Mouse (Mus musculus) lung, embryonic 14.5 days (tissue): ENCODE data around the gene Terf2. TPM values are rescaled to one million over a fixed set of nuclear protein-coding genes. Genes with fewer than 3 reads are reported as not detected.
A peak's percentile ranks its signal among the peaks of the same experiment; 100 is the strongest.

ENCODE experiments used
- ATAC-seq: fragments of 200-750 bp; cut with Nextera tagmentation; 2 replicates; pipeline ENCODE4 v1.8.0; 2017; ENCODE audit warnings: mild to moderate bottlenecking, moderate TSS enrichment, moderate library complexity; ENCODE audit not compliant: insufficient read depth
- DNase-seq: peaks from one replicate; pipeline ENCODE4 v3.0.0-alpha.2; 2015
- H3K27ac ChIP-seq: fragments of 300-500 bp; sonication (generic); 2 replicates; pipeline ENCODE4 v1.5.1; 2014; ENCODE audit warnings: low read depth, mild to moderate bottlenecking, moderate library complexity
- H3K27me3 ChIP-seq: fragments of 300-500 bp; sonication (generic); 2 replicates; pipeline ENCODE4 v1.6.1; 2014; ENCODE audit warnings: low read length, control low read depth; ENCODE audit not compliant: insufficient read depth
- H3K36me3 ChIP-seq: fragments of 300-500 bp; sonication (generic); 2 replicates; pipeline ENCODE4 v1.6.1; 2014; ENCODE audit warnings: control low read depth; ENCODE audit not compliant: insufficient read depth
- H3K4me1 ChIP-seq: fragments of 300-500 bp; sonication (generic); 2 replicates; pipeline ENCODE4 v1.6.1; 2014; ENCODE audit warnings: antibody characterized with exemption, control low read depth; ENCODE audit not compliant: insufficient read depth
- H3K4me2 ChIP-seq: fragments of 300-500 bp; sonication (generic); 2 replicates; pipeline ENCODE4 v1.6.1; 2014; ENCODE audit warnings: mild to moderate bottlenecking
- H3K4me3 ChIP-seq: fragments of 300-500 bp; sonication (generic); 2 replicates; pipeline ENCODE4 v1.5.1; 2014; ENCODE audit warnings: low read depth, low read length
- H3K9ac ChIP-seq: fragments of 300-500 bp; sonication (generic); 2 replicates; pipeline ENCODE4 v1.6.1; 2014
- H3K9me3 ChIP-seq: fragments of 300-500 bp; sonication (generic); 2 replicates; pipeline ENCODE4 v1.6.1; 2016; ENCODE audit warnings: low read depth, low read length, control low read depth
- CTCF ChIP-seq: IDR thresholded peaks from 2 replicates; pipeline ENCODE4 v1.5.1; 2016; ENCODE audit warnings: antibody characterized with exemption, low read depth
- WGBS: fragments of 180-500 bp; shearing (Covaris S2); extraction: QIAGEN DNeasy Blood & Tissue Kit; methylation state at CpG from one replicate; pipeline ENCODE4 v1.1.7; 2014; 5-methylcytosine and 5-hydroxymethylcytosine counted together
- polyA plus RNA-seq: library from polyadenylated mRNA; unstranded; fragments of >200 nt; fragmentation: Nextera tagmentation; extraction: Ambion mirVana; gene quantifications from 2 replicates; pipeline ENCODE4 v1.2.1, GENCODE M21; 2014

Terf2 gene
- polyA plus RNA-seq, 1 experiment from 2014 or later: 14.7 TPM

GRCm38 (mm10) chr8:107076239-107076888 is 20.0 kb downstream of the Terf2 start:
- H3K9me3 ChIP-seq: no peaks in the 10 kb centered on the region
- no peak overlapping the region for H3K27ac ChIP-seq
- H3K9ac ChIP-seq: no peak overlapping the region
- no peaks in the 10 kb centered on the region for H3K27me3 ChIP-seq
- TF ChIP-seq CTCF: no peak
- ATAC-seq (no peak), DNase-seq (no peak)
- peaks cover 79% of the 10 kb centered on the region for H3K36me3 ChIP-seq
- no peak overlapping the region for H3K4me2 ChIP-seq
- no peaks in the 10 kb centered on the region for H3K4me1 ChIP-seq
- H3K4me3 ChIP-seq: no peak overlapping the region
- WGBS: 90% methylated on average over 7 of the region's 7 CpGs

GRCm38 (mm10) chr8:107074128-107074527 is 22.2 kb downstream of the Terf2 start:
- no peaks in the 10 kb centered on the region for H3K27me3 ChIP-seq
- no peaks in the 10 kb centered on the region for H3K4me1 ChIP-seq
- H3K9ac ChIP-seq: no peak overlapping the region
- no peak overlapping the region for H3K27ac ChIP-seq
- no peak overlapping the region for H3K4me2 ChIP-seq
- no peak for ATAC-seq
- no peak for TF ChIP-seq CTCF
- 82% methylated on average over 1 of the region's 1 CpGs for WGBS
- H3K4me3 ChIP-seq: no peak overlapping the region
- no peaks in the 10 kb centered on the region for H3K9me3 ChIP-seq
- peaks cover 76% of the 10 kb centered on the region for H3K36me3 ChIP-seq
- DNase-seq: no peak

- H3K27ac ChIP-seq: no peak overlapping the region
- no peak overlapping the region for H3K9ac ChIP-seq
- no peak overlapping the region for H3K4me2 ChIP-seq
- WGBS: 74% methylated on average over 4 of the region's 4 CpGs
- ATAC-seq (no peak), DNase-seq (no peak)
- no peaks in the 10 kb centered on the region for H3K27me3 ChIP-seq
- H3K4me3 ChIP-seq: no peak overlapping the region
- TF ChIP-seq CTCF: no peak
- no peaks in the 10 kb centered on the region for H3K9me3 ChIP-seq
- H3K4me1 ChIP-seq: no peaks in the 10 kb centered on the region
- peaks cover 73% of the 10 kb centered on the region for H3K36me3 ChIP-seq
Observed at GRCm38 (mm10) chr8:107073706-107074105, 22.6 kb downstream of the Terf2 start.

GRCm38 (mm10) chr8:107065511-107066496 is 30.5 kb downstream of the Terf2 start, which contains the start of gene Tmed6:
TSS of gene Tmed6 (minus strand) at chr8:107065644.
- no peaks in the 10 kb centered on the region for H3K4me1 ChIP-seq

GRCm38 (mm10) chr8:107062613-107063012 is 33.7 kb downstream of the Terf2 start:
- Histone ChIP-seq H3K27me3 (no peaks in the 10 kb centered on the region), H3K4me1 (no peaks in the 10 kb centered on the region), H3K4me3 (no peak overlapping the region), H3K4me2 (no peak overlapping the region), H3K9me3 (no peaks in the 10 kb centered on the region), H3K36me3 (peaks cover 21% of the 10 kb centered on the region), H3K27ac (no peak overlapping the region), H3K9ac (no peak overlapping the region)
- no peak for ATAC-seq
- 67% methylated on average over 1 of the region's 1 CpGs for WGBS
- DNase-seq: no peak
- no peak for TF ChIP-seq CTCF

More at GRCm38 (mm10) chr8:107065511-107066496, 30.5 kb downstream of the Terf2 start, which contains the start of gene Tmed6:
- Histone ChIP-seq H3K36me3 (peaks cover 18% of the 10 kb centered on the region), H3K27ac (no peak within 1 kb of the TSS), H3K4me2 (no peak within 1 kb of the TSS), H3K4me3 (no peak within 1 kb of the TSS), H3K9me3 (no peaks in the 10 kb centered on the region), H3K27me3 (no peaks in the 10 kb centered on the region), H3K9ac (no peak within 1 kb of the TSS)
- TF ChIP-seq CTCF: no peak
- DNase-seq (peak; percentile 18), ATAC-seq (no peak)
- whole genome bisulfite sequencing: 44% methylated on average over 17 of the region's 17 CpGs

GRCm38 (mm10) chr8:107056973-107057369 is 39.4 kb downstream of the Terf2 start:
- no peaks in the 10 kb centered on the region for H3K9me3 ChIP-seq
- H3K36me3 ChIP-seq: peaks cover 49% of the 10 kb centered on the region
- TF ChIP-seq CTCF: 0 out of 2 replicates have a peak, but pooled peaks have one; percentile 21
- ATAC-seq (peak; percentile 63), DNase-seq (peak; percentile 19)
- WGBS: under 1% methylated on average over 33 of the region's 33 CpGs
- no peaks in the 10 kb centered on the region for H3K4me1 ChIP-seq
- H3K9ac ChIP-seq: peak overlapping the region; percentile 80
- peak overlapping the region; percentile 82 for H3K4me2 ChIP-seq
- no peaks in the 10 kb centered on the region for H3K27me3 ChIP-seq
- H3K4me3 ChIP-seq: peak overlapping the region; percentile 100
- peak overlapping the region; percentile 52; the same call in 1 of the 2 replicates for H3K27ac ChIP-seq
